Mouse (Mus musculus): ENCODE measurements around the gene Mpped1. TPM values are rescaled to one million over a fixed set of nuclear protein-coding genes. Genes with fewer than 3 reads are reported as not detected.

The Mpped1 gene
- total and polyA plus RNA-seq, 3 experiments: not detected

GRCm38 (mm10) chr15:83892871-83893270 is 113.6 kb downstream of the Mpped1 start:
- no peak overlapping the region for H3K27ac ChIP-seq (ENCODE audit: control insufficient read depth, low read depth, low read length)
- H3K36me3 ChIP-seq (ENCODE audit: control insufficient read depth in 1 of 2, insufficient read depth in 2 of 2, low read length in 2 of 2): no peaks in the 10 kb centered on the region
- no peak overlapping the region for H3K4me3 ChIP-seq (ENCODE audit: control insufficient read depth in 1 of 2, insufficient read depth in 1 of 2, low read depth in 2 of 2, low read length in 2 of 2)
- H3K9me3 ChIP-seq (replicated peaks; ENCODE audit: insufficient read depth, low read length): no peaks in the 10 kb centered on the region
- no peaks in the 10 kb centered on the region for H3K79me2 ChIP-seq (ENCODE audit: control insufficient read depth, insufficient read depth, low read length, poor library complexity)
- no peak overlapping the region for H3K9ac ChIP-seq (ENCODE audit: control insufficient read depth, low read depth, low read length, poor library complexity, severe bottlenecking)
- TF ChIP-seq GABPA (IDR thresholded peaks at IDR 0.05; ENCODE audit: low read depth, low read length) (no peak), ZMIZ1 (IDR thresholded peaks at IDR 0.05; ENCODE audit: low read depth, low read length) (no peak), TBP (IDR thresholded peaks at IDR 0.05; ENCODE audit: low read depth, low read length) (no peak), BHLHE40 (IDR thresholded peaks at IDR 0.05; ENCODE audit: borderline replicate concordance, low read depth, low read length) (no peak), MAFK (IDR thresholded peaks at IDR 0.05; ENCODE audit: borderline replicate concordance, low read depth, low read length) (no peak), MYB (IDR thresholded peaks at IDR 0.05; ENCODE audit: low read depth, low read length) (no peak), SMC3 (IDR thresholded peaks at IDR 0.05; ENCODE audit: low read depth, low read length) (no peak), MEF2A (IDR thresholded peaks at IDR 0.05; ENCODE audit: extremely low read depth, insufficient replicate concordance, low read depth, low read length, poor library complexity, severe bottlenecking) (no peak), CHD1 (IDR thresholded peaks at IDR 0.05; ENCODE audit: low read depth, low read length) (no peak), CTCF (IDR thresholded peaks at IDR 0.05 in 2 of 3, conservative IDR thresholded peaks at IDR 0.05 in 1 of 3; ENCODE audit: control insufficient read depth in 1 of 3, insufficient read depth in 1 of 3, low read depth in 2 of 3, low read length in 3 of 3, poor library complexity in 1 of 3, severe bottlenecking in 1 of 3) (no peak), E2F4 (IDR thresholded peaks at IDR 0.05; ENCODE audit: borderline replicate concordance, low read depth, low read length) (no peak), USF1 (IDR thresholded peaks at IDR 0.05; ENCODE audit: low read depth, low read length) (no peak), CHD2 (IDR thresholded peaks at IDR 0.05; ENCODE audit: low read length) (no peak), EP300 (IDR thresholded peaks at IDR 0.05; ENCODE audit: low read depth in 1 of 2, low read length in 2 of 2) (no peak), RCOR1 (IDR thresholded peaks at IDR 0.05; ENCODE audit: low read depth, low read length) (no peak), USF2 (IDR thresholded peaks at IDR 0.05; ENCODE audit: borderline replicate concordance in 1 of 2, insufficient read depth in 1 of 2, low read depth in 1 of 2, low read length in 2 of 2) (no peak), ETS1 (IDR thresholded peaks at IDR 0.05; ENCODE audit: low read depth, low read length) (no peak), NRF1 (IDR thresholded peaks at IDR 0.05; ENCODE audit: insufficient read depth, low read depth, low read length, poor library complexity, severe bottlenecking) (no peak), ZC3H11A (IDR thresholded peaks at IDR 0.05; ENCODE audit: low read depth, low read length) (no peak)
- H3K4me1 ChIP-seq (ENCODE audit: control insufficient read depth in 1 of 2, insufficient read depth in 2 of 2, low read length in 2 of 2): no peaks in the 10 kb centered on the region
- no peaks in the 10 kb centered on the region for H3K27me3 ChIP-seq (ENCODE audit: control insufficient read depth in 1 of 2, insufficient read depth in 2 of 2, low read length in 2 of 2)
- no peak for DNase-seq (ENCODE audit: low read depth, low spot score)

- H3K9ac ChIP-seq (ENCODE audit: control insufficient read depth, low read depth, low read length, poor library complexity, severe bottlenecking): no peak overlapping the region
- no peak for DNase-seq (ENCODE audit: low read depth, low spot score)
Measured at GRCm38 (mm10) chr15:83894261-83894660, 115.0 kb downstream of the Mpped1 start.

More at GRCm38 (mm10) chr15:83894261-83894660, 115.0 kb downstream of the Mpped1 start:
- Histone ChIP-seq H3K9me3 (replicated peaks; ENCODE audit: insufficient read depth, low read length) (no peaks in the 10 kb centered on the region), H3K36me3 (ENCODE audit: control insufficient read depth in 1 of 2, insufficient read depth in 2 of 2, low read length in 2 of 2) (no peaks in the 10 kb centered on the region), H3K4me1 (ENCODE audit: control insufficient read depth in 1 of 2, insufficient read depth in 2 of 2, low read length in 2 of 2) (no peaks in the 10 kb centered on the region), H3K27ac (ENCODE audit: control insufficient read depth, low read depth, low read length) (no peak overlapping the region), H3K79me2 (ENCODE audit: control insufficient read depth, insufficient read depth, low read length, poor library complexity) (no peaks in the 10 kb centered on the region), H3K4me3 (ENCODE audit: control insufficient read depth in 1 of 2, insufficient read depth in 1 of 2, low read depth in 2 of 2, low read length in 2 of 2) (no peak overlapping the region), H3K27me3 (ENCODE audit: control insufficient read depth in 1 of 2, insufficient read depth in 2 of 2, low read length in 2 of 2) (no peaks in the 10 kb centered on the region)
- TF ChIP-seq CTCF (IDR thresholded peaks at IDR 0.05 in 2 of 3, conservative IDR thresholded peaks at IDR 0.05 in 1 of 3; ENCODE audit: control insufficient read depth in 1 of 3, insufficient read depth in 1 of 3, low read depth in 2 of 3, low read length in 3 of 3, poor library complexity in 1 of 3, severe bottlenecking in 1 of 3): no peak
- no peak for TF ChIP-seq SMC3 (IDR thresholded peaks at IDR 0.05; ENCODE audit: low read depth, low read length)
- no peak for TF ChIP-seq USF1 (IDR thresholded peaks at IDR 0.05; ENCODE audit: low read depth, low read length)
- no peak for TF ChIP-seq POLR2AphosphoS2 (IDR thresholded peaks at IDR 0.05; ENCODE audit: low read length)
- no peak for TF ChIP-seq RCOR1 (IDR thresholded peaks at IDR 0.05; ENCODE audit: low read depth, low read length)
- TF ChIP-seq HCFC1 (IDR thresholded peaks at IDR 0.05; ENCODE audit: low read depth, low read length): no peak
- no peak for TF ChIP-seq POLR2AphosphoS5 (IDR thresholded peaks at IDR 0.05; ENCODE audit: borderline replicate concordance, low read depth, low read length)
- TF ChIP-seq BHLHE40 (IDR thresholded peaks at IDR 0.05; ENCODE audit: borderline replicate concordance, low read depth, low read length): no peak
- TF ChIP-seq SIN3A (IDR thresholded peaks at IDR 0.05; ENCODE audit: low read length): no peak
- TF ChIP-seq MEF2A (IDR thresholded peaks at IDR 0.05; ENCODE audit: extremely low read depth, insufficient replicate concordance, low read depth, low read length, poor library complexity, severe bottlenecking): no peak
- no peak for TF ChIP-seq USF2 (IDR thresholded peaks at IDR 0.05; ENCODE audit: borderline replicate concordance in 1 of 2, insufficient read depth in 1 of 2, low read depth in 1 of 2, low read length in 2 of 2)

All from MEL (cell line).